In genomic region chr14:57808558-57808957, GRCm38 (mm10) we compare ENCODE assay signal across 7 mouse cellular contexts. TPM values are rescaled to one million over a fixed set of nuclear protein-coding genes. Genes with fewer than 3 reads are reported as not detected.
DNase-seq lines count a peak whose midpoint lies in the region; ATAC-seq and TF ChIP-seq lines count a peak whose summit lies in the region.

No protein-coding gene starts in this region.

- ATAC-seq in lung, embryonic 14.5 days (ENCODE audit: insufficient read depth): no peak
- ATAC-seq in intestine, embryonic 16.5 days: 0 out of 2 replicates have a peak, but pooled peaks have one; percentile 23
- 0 out of 2 replicates have a peak, but pooled peaks have one; percentile 62 for ATAC-seq in stomach, postnatal 0 days (ENCODE audit: low FRiP score, low TSS enrichment)

- H3K4me1 ChIP-seq in lung, embryonic 14.5 days (ENCODE audit: insufficient read depth): no peaks in the 10 kb centered on the region
- H3K4me1 ChIP-seq in lung, adult 2 months (ENCODE audit: control insufficient read depth, insufficient read depth, low read length): no peaks in the 10 kb centered on the region; the same call in 1 of the 2 replicates
- H3K4me1 ChIP-seq in intestine, embryonic 16.5 days (ENCODE audit: control insufficient read depth, insufficient read depth, low read length): 0 out of 2 replicates have a peak, but pooled peaks cover 2% of the 10 kb centered on the region
- H3K4me1 ChIP-seq in stomach, postnatal 0 days (replicated peaks; ENCODE audit: control insufficient read depth, insufficient read depth): no peaks in the 10 kb centered on the region

- no peak for TF ChIP-seq EP300 in stomach, postnatal 0 days (optimal IDR thresholded peaks at IDR 0.05)

- no peaks in the 10 kb centered on the region for H3K9me3 ChIP-seq in lung, embryonic 14.5 days (ENCODE audit: low read depth, low read length)
- no peaks in the 10 kb centered on the region for H3K9me3 ChIP-seq in intestine, embryonic 16.5 days (ENCODE audit: control insufficient read depth, low read length)
- H3K9me3 ChIP-seq in stomach, postnatal 0 days (ENCODE audit: control insufficient read depth, low read length): no peaks in the 10 kb centered on the region

- no peak overlapping the region for H3K9ac ChIP-seq in lung, embryonic 14.5 days
- H3K9ac ChIP-seq in intestine, embryonic 16.5 days (ENCODE audit: low read depth, low read length): no peak overlapping the region
- no peak overlapping the region for H3K9ac ChIP-seq in stomach, postnatal 0 days (ENCODE audit: low read length)

- 71% methylated on average over 5 of the region's 5 CpGs for WGBS in lung, embryonic 14.5 days
- 43% methylated on average over 5 of the region's 5 CpGs for WGBS in lung, adult 2 months
- WGBS in intestine, embryonic 16.5 days: 69% methylated on average over 5 of the region's 5 CpGs
- 74% methylated on average over 5 of the region's 5 CpGs for WGBS in stomach, postnatal 0 days

- H3K27me3 ChIP-seq in lung, embryonic 14.5 days (ENCODE audit: insufficient read depth, low read length): no peaks in the 10 kb centered on the region
- H3K27me3 ChIP-seq in intestine, embryonic 16.5 days (replicated peaks; ENCODE audit: control insufficient read depth, insufficient read depth, low read length): no peaks in the 10 kb centered on the region
- no peaks in the 10 kb centered on the region for H3K27me3 ChIP-seq in stomach, postnatal 0 days (ENCODE audit: control insufficient read depth, insufficient read depth, low read length)

- no peak overlapping the region for H3K4me3 ChIP-seq in lung, embryonic 14.5 days (ENCODE audit: low read depth, low read length)
- no peak overlapping the region for H3K4me3 ChIP-seq in lung, adult 2 months (replicated peaks; ENCODE audit: extremely low read depth, low read depth, low read length)
- H3K4me3 ChIP-seq in intestine, embryonic 16.5 days (ENCODE audit: low read length): no peak overlapping the region
- no peak overlapping the region for H3K4me3 ChIP-seq in stomach, postnatal 0 days (ENCODE audit: low read depth, low read length)

- H3K27ac ChIP-seq in lung, embryonic 14.5 days (ENCODE audit: low read depth): no peak overlapping the region
- H3K27ac ChIP-seq in intestine, embryonic 16.5 days (ENCODE audit: low read length): no peak overlapping the region
- no peak overlapping the region for H3K27ac ChIP-seq in stomach, postnatal 0 days (replicated peaks)

- TF ChIP-seq CTCF in lung, embryonic 14.5 days (IDR thresholded peaks at IDR 0.05; ENCODE audit: low read depth): peak; percentile 62
- no peak for TF ChIP-seq CTCF in lung, adult 2 months (IDR thresholded peaks at IDR 0.05; ENCODE audit: insufficient read depth, low read length)
- TF ChIP-seq CTCF in stomach, postnatal 0 days (IDR thresholded peaks at IDR 0.05; ENCODE audit: low read depth): peak; percentile 79

- H3K4me2 ChIP-seq in lung, embryonic 14.5 days: no peak overlapping the region
- no peak overlapping the region for H3K4me2 ChIP-seq in intestine, embryonic 16.5 days (ENCODE audit: low read depth, low read length)
- no peak overlapping the region for H3K4me2 ChIP-seq in stomach, postnatal 0 days (replicated peaks; ENCODE audit: low read depth)

- TF ChIP-seq POLR2A in lung, adult 2 months (IDR thresholded peaks at IDR 0.05; ENCODE audit: borderline replicate concordance, extremely low read depth, low read depth, low read length): no peak

- H3K36me3 ChIP-seq in lung, embryonic 14.5 days (ENCODE audit: insufficient read depth): peaks cover 94% of the 10 kb centered on the region
- peaks cover 25% of the 10 kb centered on the region for H3K36me3 ChIP-seq in intestine, embryonic 16.5 days (ENCODE audit: control insufficient read depth, insufficient read depth, low read length)
- 0 out of 2 replicates have a peak, but pooled peaks cover 4% of the 10 kb centered on the region for H3K36me3 ChIP-seq in stomach, postnatal 0 days (ENCODE audit: control insufficient read depth, insufficient read depth, low read length)

- DNase-seq in lung, embryonic 14.5 days: peak; percentile 63
- no peak for DNase-seq in lung, adult 2 months
- peak; percentile 61 for DNase-seq in T-cell, adult 2 months (ENCODE audit: low spot score)
- DNase-seq in stomach, postnatal 0 days (ENCODE audit: low spot score): peak; percentile 41
- no peak for DNase-seq in yolk sac, embryonic 10.5 days (ENCODE audit: low spot score)
- DNase-seq in ovary, adult 18-20 months (ENCODE audit: low spot score): no peak

RNA-seq across cellular contexts. Expression of gene Sap18, which starts 10.6 kb away (rescaled TPM):
- polyA plus RNA-seq in lung, embryonic 14.5 days (2014; fragmentation: Nextera tagmentation; extraction: Ambion mirVana): 20.1 and 28.3 TPM in 2 replicates
- 5.2 and 5.3 TPM in 2 replicates for polyA plus RNA-seq in lung, adult 2 months (2012; rRNA removed)
- polyA plus RNA-seq in intestine, embryonic 16.5 days (2015; fragmentation: Nextera tagmentation; extraction: Ambion mirVana): 17.0 and 18.8 TPM in 2 replicates
- polyA plus RNA-seq in stomach, postnatal 0 days (2015; fragmentation: Nextera tagmentation; extraction: Ambion mirVana): 10.3 and 17.2 TPM in 2 replicates

RNA-seq across cellular contexts. Expression of gene Ska3, which starts 17.4 kb away (rescaled TPM):
- polyA plus RNA-seq in lung, embryonic 14.5 days (2014; fragmentation: Nextera tagmentation; extraction: Ambion mirVana): 50.1 and 51.8 TPM in 2 replicates
- 0.06 and 0.27 TPM in 2 replicates for polyA plus RNA-seq in lung, adult 2 months (2012; rRNA removed)
- polyA plus RNA-seq in intestine, embryonic 16.5 days (2015; fragmentation: Nextera tagmentation; extraction: Ambion mirVana): 23.9 and 28.0 TPM in 2 replicates
- 6.0 and 7.4 TPM in 2 replicates for polyA plus RNA-seq in stomach, postnatal 0 days (2015; fragmentation: Nextera tagmentation; extraction: Ambion mirVana)

RNA-seq across cellular contexts. Expression of gene Mrpl57, which starts 17.5 kb away (rescaled TPM):
- 145 and 158 TPM in 2 replicates for polyA plus RNA-seq in lung, embryonic 14.5 days (2014; fragmentation: Nextera tagmentation; extraction: Ambion mirVana)
- polyA plus RNA-seq in lung, adult 2 months (2012; rRNA removed): 29.7 and 35.8 TPM in 2 replicates
- 223 and 225 TPM in 2 replicates for polyA plus RNA-seq in intestine, embryonic 16.5 days (2015; fragmentation: Nextera tagmentation; extraction: Ambion mirVana)
- polyA plus RNA-seq in stomach, postnatal 0 days (2015; fragmentation: Nextera tagmentation; extraction: Ambion mirVana): 214 and 220 TPM in 2 replicates

RNA-seq across cellular contexts. Expression of gene Lats2, which starts 50.4 kb away (rescaled TPM):
- 25.1 and 28.9 TPM in 2 replicates for polyA plus RNA-seq in lung, embryonic 14.5 days (2014; fragmentation: Nextera tagmentation; extraction: Ambion mirVana)
- 85.5 and 111 TPM in 2 replicates for polyA plus RNA-seq in lung, adult 2 months (2012; rRNA removed)
- polyA plus RNA-seq in intestine, embryonic 16.5 days (2015; fragmentation: Nextera tagmentation; extraction: Ambion mirVana): 11.5 and 13.4 TPM in 2 replicates
- polyA plus RNA-seq in stomach, postnatal 0 days (2015; fragmentation: Nextera tagmentation; extraction: Ambion mirVana): 10.9 and 11.5 TPM in 2 replicates

Comparison
In these comparisons a context has a peak if more than half of its experiments do, and no peak if none do; other contexts are left out.
1. DNase-seq: peak in lung, embryonic 14.5 days (single experiment), T-cell, adult 2 months (single experiment) and stomach, postnatal 0 days (single experiment); none in lung, adult 2 months (single experiment), yolk sac, embryonic 10.5 days (single experiment) and ovary, adult 18-20 months (single experiment).